Mouse (Mus musculus) central nervous system, embryonic 11.5 days (tissue): Measurements from ENCODE around the gene Klk1b1. TPM values are rescaled to one million over a fixed set of nuclear protein-coding genes. Genes with fewer than 3 reads are reported as not detected.

Experiments used
- polyA plus RNA-seq: library from polyadenylated mRNA; depleted of rRNA; stranded (reverse); fragments of >200 nt; gene quantifications from 2 replicates; pipeline ENCODE4 v1.2.3, GENCODE M21; 2012; rRNA removed

Gene Klk1b1
- polyA plus RNA-seq = not detected in 2 replicates

DNA sequence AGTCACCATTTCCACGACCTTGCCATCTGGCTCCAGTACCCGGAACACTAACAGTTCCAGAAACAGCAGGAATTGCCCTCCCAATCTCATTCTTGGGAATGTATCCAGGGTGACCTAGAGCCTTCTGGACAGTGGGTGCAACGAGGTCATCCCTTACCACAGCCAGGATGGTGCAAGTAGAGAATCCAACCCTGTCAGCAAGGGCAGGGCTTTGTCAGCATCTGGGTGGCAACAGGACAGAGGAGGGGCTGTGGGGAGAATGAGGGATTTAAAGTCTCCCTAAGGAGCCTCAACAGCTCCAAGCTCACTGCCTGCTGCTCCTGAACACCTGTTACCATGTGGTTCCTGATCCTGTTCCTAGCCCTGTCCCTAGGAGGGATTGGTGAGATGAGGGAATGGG lies at the start of gene Klk1b1:
TSS of gene Klk1b1 (plus strand) at position 301 of the 400 bp plus-strand sequence.

DNA sequence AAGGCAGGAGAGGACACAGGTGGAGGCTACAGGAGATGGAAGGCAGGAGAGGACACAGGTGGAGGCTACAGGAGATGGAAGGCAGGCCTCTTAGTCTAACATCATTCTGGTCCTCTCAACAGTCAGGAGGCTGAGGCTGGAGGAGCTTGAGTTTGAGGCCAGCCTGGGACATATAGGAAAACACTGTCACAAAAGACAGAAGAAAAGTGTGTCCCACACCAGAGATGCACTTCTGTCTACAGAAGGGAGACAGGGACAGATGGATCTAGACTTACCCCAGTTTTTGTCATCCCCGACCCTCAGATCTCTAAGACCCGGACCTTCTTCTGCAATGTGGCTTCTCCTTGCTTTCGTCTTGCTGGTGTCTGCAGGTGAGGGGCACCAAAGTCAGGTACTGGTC lies 33.1 kb upstream of the Klk1b1 start, which contains the start of gene Klk15:
TSS of gene Klk15 (plus strand) at position 301 of the 400 bp plus-strand sequence.

DNA sequence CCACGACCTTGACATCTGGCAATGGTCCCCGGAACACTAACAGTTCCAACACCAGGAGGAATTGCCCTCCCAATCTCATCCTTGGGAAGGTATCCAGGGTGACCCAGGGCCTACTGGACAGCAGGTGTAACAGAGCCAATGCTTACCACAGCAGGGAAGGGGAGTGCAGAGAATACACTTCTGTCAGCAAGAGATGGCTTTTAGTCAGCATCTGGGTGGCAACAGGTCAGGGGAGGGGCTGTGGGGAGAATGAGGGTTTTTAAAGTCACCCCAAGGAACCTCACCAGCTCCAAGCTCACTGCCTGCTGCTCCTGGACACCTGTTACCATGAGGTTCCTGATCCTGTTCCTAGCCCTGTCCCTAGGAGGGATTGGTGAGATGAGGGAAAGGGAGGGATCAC lies 16.2 kb upstream of the Klk1b1 start, which contains the start of gene Klk1b8:
TSS of gene Klk1b8 (plus strand) at position 301 of the 400 bp plus-strand sequence.

DNA sequence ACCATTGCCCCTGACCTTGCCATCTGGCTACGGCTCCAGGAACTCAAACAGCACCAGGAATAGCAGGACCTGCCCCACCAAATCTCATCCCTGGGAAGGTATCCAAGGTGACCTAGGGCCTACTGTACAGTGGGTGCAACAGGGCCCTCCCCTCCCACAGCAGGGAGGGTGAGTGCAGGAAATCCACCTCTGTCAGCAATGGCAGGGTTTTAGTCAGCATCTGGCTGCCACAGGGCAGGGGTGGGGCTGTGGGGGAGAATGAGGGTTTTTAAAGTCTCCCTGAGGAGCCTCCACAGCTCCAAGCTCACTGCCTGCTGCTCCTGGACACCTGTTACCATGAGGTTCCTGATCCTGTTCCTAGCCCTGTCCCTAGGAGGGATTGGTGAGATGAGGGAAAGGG lies 9.2 kb downstream of the Klk1b1 start, which contains the start of gene Klk1b9:
TSS of gene Klk1b9 (plus strand) at position 301 of the 400 bp plus-strand sequence.

DNA sequence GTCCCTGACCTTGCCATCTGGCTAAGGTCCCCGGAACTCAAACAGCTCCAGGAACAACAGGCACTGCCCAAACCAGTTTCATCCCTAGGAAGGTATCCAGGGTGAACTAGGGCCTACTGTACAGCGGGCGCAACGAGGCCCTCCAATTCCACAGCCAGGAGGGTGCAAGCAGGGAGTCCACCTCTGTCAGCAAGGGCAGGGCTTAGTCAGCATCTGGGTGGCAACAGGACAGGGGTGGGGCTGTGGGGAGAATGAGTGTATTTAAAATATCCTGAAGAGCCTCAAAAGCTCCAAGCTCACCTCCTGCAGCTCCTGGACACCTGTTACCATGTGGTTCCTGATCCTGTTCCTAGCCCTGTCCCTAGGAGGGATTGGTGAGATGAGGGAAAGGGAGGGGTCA lies 29.0 kb downstream of the Klk1b1 start, which contains the start of gene Klk1b11:
TSS of gene Klk1b11 (plus strand) at position 301 of the 400 bp plus-strand sequence.

DNA sequence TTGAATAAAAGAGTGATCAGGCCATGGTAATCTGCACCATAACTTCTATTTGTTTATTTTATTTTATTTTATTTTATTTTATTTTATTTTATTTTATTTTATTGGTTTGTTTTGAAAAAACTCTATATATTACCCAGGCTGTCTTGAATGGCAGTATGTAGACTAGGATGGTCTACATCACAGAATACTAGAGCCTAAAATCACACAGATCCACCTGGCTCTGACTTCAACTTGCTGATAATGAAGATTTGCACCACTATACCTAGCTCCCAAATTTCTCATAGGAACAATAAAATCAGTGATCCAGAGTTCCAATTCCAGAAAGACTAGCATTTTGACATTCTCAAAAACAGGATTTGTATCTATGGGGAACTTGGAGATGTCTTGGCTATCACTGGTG lies 45.3 kb downstream of the Klk1b1 start, which contains the start of gene Klk1b26:
TSS of gene Klk1b26 (plus strand) at position 301 of the 400 bp plus-strand sequence.

Other genes starting within 250 kb of the Klk1b1 start
- gene Klk12, start 197.9 kb upstream of the Klk1b1 start, polyA plus RNA-seq = not detected in 2 replicates
- not detected in 2 replicates for gene Klk11, start 192.1 kb upstream of the Klk1b1 start, polyA plus RNA-seq
- gene Klk10, start 185.7 kb upstream of the Klk1b1 start, polyA plus RNA-seq = 0.18 and 0.27 TPM in 2 replicates
- gene Klk9, start 174.9 kb upstream of the Klk1b1 start, polyA plus RNA-seq = 0.04 TPM in 1 of 2 replicates, not detected in the other
- gene Klk8, start 169.2 kb upstream of the Klk1b1 start, polyA plus RNA-seq = 9.3 TPM in 2 replicates
- 0.07 and 0.12 TPM in 2 replicates for gene Klk7, start 155.5 kb upstream of the Klk1b1 start, polyA plus RNA-seq
- 0.17 TPM in 1 of 2 replicates, not detected in the other for gene Klk6, start 142.3 kb upstream of the Klk1b1 start, polyA plus RNA-seq
- 0.05 and 0.07 TPM in 2 replicates for gene Klk5, start 124.8 kb upstream of the Klk1b1 start, polyA plus RNA-seq
- gene Klk4, start 85.6 kb upstream of the Klk1b1 start, polyA plus RNA-seq = 0.15 TPM in 1 of 2 replicates, not detected in the other
- not detected in 2 replicates for gene Klk15, start 33.0 kb upstream of the Klk1b1 start, polyA plus RNA-seq
- not detected in 2 replicates for gene Klk1b8, start 16.1 kb upstream of the Klk1b1 start, polyA plus RNA-seq
- not detected in 2 replicates for gene Klk1b9, start 9.3 kb downstream of the Klk1b1 start, polyA plus RNA-seq
- not detected in 2 replicates for gene Klk1b11, start 29.1 kb downstream of the Klk1b1 start, polyA plus RNA-seq
- not detected in 2 replicates for gene Klk1b26, start 45.4 kb downstream of the Klk1b1 start, polyA plus RNA-seq
- not detected in 2 replicates for gene Klk1b27, start 85.5 kb downstream of the Klk1b1 start, polyA plus RNA-seq
- gene Klk1b21, start 135.6 kb downstream of the Klk1b1 start, polyA plus RNA-seq = not detected in 2 replicates
- not detected in 2 replicates for gene Klk1b22, start 145.9 kb downstream of the Klk1b1 start, polyA plus RNA-seq
- gene Klk1b16, start 170.0 kb downstream of the Klk1b1 start, polyA plus RNA-seq = not detected in 2 replicates
- 0.07 and 0.10 TPM in 2 replicates for gene Klk1b24, start 221.5 kb downstream of the Klk1b1 start, polyA plus RNA-seq
- not detected in 2 replicates for gene Klk1b3, start 231.4 kb downstream of the Klk1b1 start, polyA plus RNA-seq
- gene Klk1b4, start 240.7 kb downstream of the Klk1b1 start, polyA plus RNA-seq = not detected in 2 replicates
- gene Klk1b5, start 249.2 kb downstream of the Klk1b1 start, polyA plus RNA-seq = not detected in 2 replicates